Mouse (Mus musculus) thymus, postnatal 0 days (tissue): ENCODE measurements at regions not wholly inside any gene's neighbourhood (a gene's known extent, or its start where the extent isn't known, plus 50 kb on each side); places are given as distances from the start of the nearest gene placed in this dataset.
"Not testable (repeated sequence)": the region's sequence is repeated elsewhere in the genome, so short reads cannot be mapped to it uniquely, and the experiment has no call there.

Experiments used
- DNase-seq: peaks from one replicate; pipeline ENCODE4 v3.0.0-alpha.2; 2015; ENCODE audit warnings: low spot score

GRCm38 (mm10) chr14:19080001-19080400, 185.9 kb upstream of the Ube2e2 start:
- DNase-seq: not testable (repeated sequence)

GRCm38 (mm10) chr14:19041984-19042760, 148.1 kb upstream of the Ube2e2 start:
- DNase-seq: peak; percentile 9

- DNase-seq: peak; percentile 6
Observed at GRCm38 (mm10) chr14:19020102-19020501, 126.0 kb upstream of the Ube2e2 start.

- no peak for DNase-seq
Observed at GRCm38 (mm10) chr14:19015406-19015805, 121.3 kb upstream of the Ube2e2 start.

GRCm38 (mm10) chr14:19013558-19013957, 119.5 kb upstream of the Ube2e2 start:
- not testable (repeated sequence) for DNase-seq

- DNase-seq: no peak
Observed at GRCm38 (mm10) chr14:18983901-18984300, 89.8 kb upstream of the Ube2e2 start.

GRCm38 (mm10) chr14:18963864-18964263, 69.8 kb upstream of the Ube2e2 start:
- DNase-seq: no peak

- DNase-seq: no peak
Observed at GRCm38 (mm10) chr14:18963287-18963686, 69.2 kb upstream of the Ube2e2 start.
